Mouse (Mus musculus) spleen, adult 2 months (tissue): Measurements from ENCODE around the gene Ttc5. TPM values are rescaled to one million over a fixed set of nuclear protein-coding genes. Genes with fewer than 3 reads are reported as not detected.
"Not testable (repeated sequence)": the region's sequence is repeated elsewhere in the genome, so short reads cannot be mapped to it uniquely, and the experiment has no call there.

Experiments
- DNase-seq, 2 experiments: peaks; one replicate each; pipeline versions ENCODE4 v3.0.0 to v3.0.0-alpha.2; 2012 to 2021; ENCODE audit warnings: low spot score in 2 of 2, low read depth in 1 of 2
- H3K27ac ChIP-seq: fragments of 200-500 bp; 2 replicates; pipeline ENCODE4 v1.5.1; 2012; ENCODE audit warnings: low read length, inconsistent platforms; ENCODE audit not compliant: insufficient read depth
- H3K27me3 ChIP-seq: fragments of 200-500 bp; 2 replicates; pipeline ENCODE4 v1.6.1; 2012; ENCODE audit warnings: mild to moderate bottlenecking, moderate library complexity, low read length, inconsistent platforms; ENCODE audit not compliant: control insufficient read depth, insufficient read depth
- H3K36me3 ChIP-seq: fragments of 200-500 bp; 2 replicates; pipeline ENCODE4 v1.6.1; 2012; ENCODE audit warnings: mild to moderate bottlenecking, low read length, inconsistent platforms; ENCODE audit not compliant: control insufficient read depth, insufficient read depth
- H3K4me1 ChIP-seq: fragments of 200-500 bp; 2 replicates; pipeline ENCODE4 v1.6.1; 2011; ENCODE audit warnings: inconsistent platforms; ENCODE audit not compliant: control insufficient read depth, insufficient read depth, insufficient read length
- H3K4me3 ChIP-seq: fragments of 200-500 bp; 2 replicates; pipeline ENCODE4 v1.5.1; 2011; ENCODE audit warnings: mild to moderate bottlenecking, inconsistent platforms; ENCODE audit not compliant: insufficient read depth, insufficient read length; ENCODE audit errors: extremely low read depth
- CTCF ChIP-seq: fragments of 200-500 bp; IDR thresholded peaks from 2 replicates; pipeline ENCODE4 v1.5.1; 2011; ENCODE audit warnings: mild to moderate bottlenecking, inconsistent platforms; ENCODE audit not compliant: insufficient read depth, insufficient read length, insufficient replicate concordance; ENCODE audit errors: extremely low read depth
- POLR2A ChIP-seq: fragments of 200-500 bp; IDR thresholded peaks from 2 replicates; pipeline ENCODE4 v1.6.1; 2011; ENCODE audit warnings: low read depth, low read length, inconsistent platforms
- WGBS: fragments of 180-500 bp; shearing (Covaris S2); methylation state at CpG from one replicate; pipeline ENCODE4 v1.1.7; 2018; 5-methylcytosine and 5-hydroxymethylcytosine counted together
- polyA plus RNA-seq: library from polyadenylated mRNA; depleted of rRNA; stranded (reverse); fragments of >200 nt; gene quantifications from 2 replicates; pipeline ENCODE4 v1.2.3, GENCODE M21; 2012

The Ttc5 gene
- polyA plus RNA-seq, 1 experiment: 28.1 TPM

- no peak overlapping the region for H3K27ac ChIP-seq
- H3K4me1 ChIP-seq: no peaks in the 10 kb centered on the region; the same call in 1 of the 2 replicates
- no peak for DNase-seq
- no peaks in the 10 kb centered on the region for H3K27me3 ChIP-seq
- no peak overlapping the region for H3K4me3 ChIP-seq
- peaks cover 12% of the 10 kb centered on the region for H3K36me3 ChIP-seq
- 76% methylated on average over 3 of the region's 3 CpGs for WGBS
- TF ChIP-seq POLR2A (no peak), CTCF (no peak)
These were observed 3.2 kb downstream of the Ttc5 start for GRCm38 (mm10) chr14:50782166-50782565.

- no peak for DNase-seq
- Histone ChIP-seq H3K4me1 (no peaks in the 10 kb centered on the region), H3K36me3 (peaks cover 54% of the 10 kb centered on the region), H3K4me3 (no peak overlapping the region), H3K27me3 (no peaks in the 10 kb centered on the region), H3K27ac (no peak overlapping the region)
- WGBS: 89% methylated on average over 2 of the region's 2 CpGs
- no peak for TF ChIP-seq POLR2A
- TF ChIP-seq CTCF: no peak
These were observed 14.0 kb downstream of the Ttc5 start for GRCm38 (mm10) chr14:50771342-50771741.

- 92% methylated on average over 6 of the region's 6 CpGs for WGBS
- peaks cover 32% of the 10 kb centered on the region for H3K36me3 ChIP-seq
These were observed 19.6 kb downstream of the Ttc5 start for GRCm38 (mm10) chr14:50765736-50766135.

DNA sequence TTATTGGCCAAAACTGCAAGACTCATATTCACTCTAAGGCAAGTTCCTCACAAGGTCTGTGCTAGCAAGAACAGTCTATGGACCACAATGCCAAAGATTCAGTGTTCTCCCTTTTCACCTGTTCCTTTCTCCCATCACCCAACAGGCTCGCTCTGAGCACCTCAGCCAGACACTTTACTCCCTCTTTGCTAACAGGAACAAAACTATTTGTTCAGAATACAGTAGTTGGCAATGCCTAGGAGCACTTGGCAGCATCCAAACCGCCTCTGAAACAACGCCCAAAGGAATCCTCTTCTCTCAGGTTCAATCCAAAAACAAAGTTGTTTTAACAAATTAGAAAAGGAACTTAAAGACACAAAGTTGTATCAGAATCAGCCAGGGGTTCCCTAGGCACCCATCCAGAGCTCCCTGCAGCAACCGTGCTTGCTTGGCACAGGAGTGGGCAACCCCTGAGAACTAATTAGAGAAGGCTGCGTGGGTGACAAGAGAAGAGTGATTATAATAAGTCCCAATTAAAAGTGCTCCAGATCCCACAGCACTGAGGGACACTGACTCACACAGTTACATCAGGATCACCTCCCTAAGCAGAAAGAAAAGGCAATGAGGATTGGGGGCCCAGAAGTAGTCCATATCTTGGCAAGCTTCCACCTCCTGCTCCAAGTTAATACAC, 26.8 kb downstream of the Ttc5 start:
- H3K36me3 ChIP-seq: no peaks in the 10 kb centered on the region
- 84% methylated on average over 5 of the region's 5 CpGs for WGBS
- TF ChIP-seq CTCF (no peak), POLR2A (no peak)
- no peak overlapping the region for H3K4me3 ChIP-seq
- no peak for DNase-seq
- no peak overlapping the region for H3K27ac ChIP-seq
- H3K4me1 ChIP-seq: no peaks in the 10 kb centered on the region
- H3K27me3 ChIP-seq: no peaks in the 10 kb centered on the region

More at GRCm38 (mm10) chr14:50765736-50766135, 19.6 kb downstream of the Ttc5 start:
- DNase-seq: no peak
- no peaks in the 10 kb centered on the region for H3K4me1 ChIP-seq
- H3K4me3 ChIP-seq: no peak overlapping the region
- H3K27me3 ChIP-seq: no peaks in the 10 kb centered on the region
- no peak for TF ChIP-seq CTCF
- no peak for TF ChIP-seq POLR2A
- no peak overlapping the region for H3K27ac ChIP-seq

GRCm38 (mm10) chr14:50744994-50745393, 40.3 kb downstream of the Ttc5 start, which contains the start of gene Olfr749:
Olfr749 (minus strand) TSS chr14:50745094.
- TF ChIP-seq POLR2A (no peak), CTCF (no peak)
- no peak within 1 kb of the TSS for H3K27ac ChIP-seq
- no peaks in the 10 kb centered on the region for H3K4me1 ChIP-seq
- no peaks in the 10 kb centered on the region for H3K36me3 ChIP-seq
- no peak for DNase-seq
- H3K4me3 ChIP-seq: no peak within 1 kb of the TSS
- H3K27me3 ChIP-seq: no peaks in the 10 kb centered on the region

DNA sequence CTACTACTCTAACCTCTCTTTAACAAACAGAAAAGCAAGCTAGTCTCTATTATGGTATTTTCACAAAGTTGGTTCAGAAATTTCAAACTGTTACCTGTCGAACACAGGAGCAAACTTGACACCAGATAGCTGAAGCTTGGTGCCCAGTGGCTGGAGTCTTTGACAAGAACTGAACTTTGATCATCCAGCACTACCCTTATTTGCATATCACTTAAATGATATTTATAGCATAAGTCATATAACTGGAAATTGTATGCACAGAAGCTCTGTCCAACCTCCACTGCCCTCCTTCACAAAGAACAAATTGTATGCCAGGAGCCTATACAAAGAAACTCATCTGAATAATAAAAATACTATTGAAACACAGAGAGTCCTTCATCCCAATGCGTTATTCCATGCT, 43.7 kb downstream of the Ttc5 start:
- H3K27ac ChIP-seq: no peak overlapping the region
- no peaks in the 10 kb centered on the region for H3K27me3 ChIP-seq
- no peaks in the 10 kb centered on the region for H3K36me3 ChIP-seq
- WGBS: 90% methylated on average over 2 of the region's 2 CpGs
- H3K4me3 ChIP-seq: no peak overlapping the region
- H3K4me1 ChIP-seq: no peaks in the 10 kb centered on the region
- DNase-seq: no peak
- TF ChIP-seq POLR2A: no peak
- no peak for TF ChIP-seq CTCF

- no peaks in the 10 kb centered on the region for H3K27me3 ChIP-seq
- no peak for DNase-seq
- no peak overlapping the region for H3K27ac ChIP-seq
- TF ChIP-seq POLR2A (no peak), CTCF (no peak)
- H3K4me3 ChIP-seq: no peak overlapping the region
- H3K4me1 ChIP-seq: no peaks in the 10 kb centered on the region
- WGBS: 12% methylated on average over 2 of the region's 2 CpGs
- no peaks in the 10 kb centered on the region for H3K36me3 ChIP-seq
These were observed 45.0 kb downstream of the Ttc5 start for GRCm38 (mm10) chr14:50740334-50740733.

DNA sequence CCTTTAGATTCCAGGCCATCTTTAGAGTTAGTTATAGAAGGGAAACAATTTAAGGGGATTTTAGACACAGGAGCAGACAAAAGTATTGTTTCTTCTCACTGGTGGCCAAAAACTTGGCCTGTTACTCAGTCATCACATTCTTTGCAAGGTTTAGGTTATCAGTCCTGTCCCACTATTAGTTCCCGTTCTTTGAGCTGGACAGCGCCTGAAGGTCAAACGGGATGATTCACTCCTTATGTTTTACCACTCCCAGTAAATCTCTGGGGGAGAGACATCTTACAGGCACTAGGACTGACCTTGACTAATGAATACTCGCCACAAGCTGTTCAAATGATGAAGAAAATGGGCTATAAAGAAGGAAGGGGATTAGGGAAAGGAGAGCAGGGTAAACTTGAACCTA, 62.9 kb downstream of the Ttc5 start:
- H3K36me3 ChIP-seq, H3K27ac ChIP-seq, H3K27me3 ChIP-seq, H3K4me3 ChIP-seq, H3K4me1 ChIP-seq, DNase-seq: not testable (repeated sequence)
- 93% methylated on average over 3 of the region's 4 CpGs for WGBS

GRCm38 (mm10) chr14:50719875-50720274, 65.4 kb downstream of the Ttc5 start:
- not testable (repeated sequence) for H3K27ac ChIP-seq, H3K27me3 ChIP-seq, H3K36me3 ChIP-seq, DNase-seq, H3K4me3 ChIP-seq, H3K4me1 ChIP-seq
- 87% methylated on average over 15 of the region's 15 CpGs for WGBS
